Mouse (Mus musculus): ENCODE results near the gene Mms19. TPM values are rescaled to one million over a fixed set of nuclear protein-coding genes. Genes with fewer than 3 reads are reported as not detected.

Gene Mms19
- polyA plus RNA-seq (2015; fragmentation: Nextera tagmentation; extraction: Ambion mirVana): 27.6 and 31.5 TPM in 2 replicates

DNA sequence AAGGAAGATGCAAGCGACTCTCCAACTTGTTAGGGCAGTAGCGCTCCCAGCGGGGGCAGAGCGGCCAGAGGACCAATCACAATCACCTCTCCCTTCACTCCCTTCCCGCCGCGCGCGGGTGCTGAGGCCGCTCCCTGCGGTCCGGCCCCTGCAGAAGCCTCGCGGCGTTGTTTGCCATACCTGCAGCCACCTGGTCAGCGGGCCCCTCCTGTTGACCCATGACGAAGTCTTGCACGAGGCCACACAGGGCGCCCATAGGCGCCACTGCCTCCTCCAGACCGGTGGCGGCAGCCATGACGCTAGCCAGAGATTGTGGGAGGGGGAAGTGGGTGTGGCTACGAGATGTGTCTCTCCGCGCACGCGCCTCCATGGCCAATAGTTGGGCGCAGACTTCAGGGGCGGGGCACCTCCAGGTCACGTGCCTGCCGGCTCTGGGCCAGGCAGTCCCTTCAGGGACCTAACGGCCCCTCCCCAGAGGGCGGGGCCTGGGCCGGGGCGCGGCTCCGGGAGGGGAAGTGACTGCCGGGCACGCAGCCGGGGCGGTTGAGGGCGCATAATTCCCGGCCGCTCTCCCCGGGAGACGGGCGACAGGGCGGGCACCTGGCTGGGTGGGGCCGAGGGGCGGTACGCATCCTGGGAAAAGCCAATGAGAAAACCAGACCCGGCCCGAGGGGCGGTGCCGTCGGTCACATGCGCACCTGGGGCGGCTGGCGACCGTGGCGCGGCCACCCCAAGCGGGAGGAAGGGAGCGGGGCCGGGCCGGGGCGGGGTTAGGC is at the start of gene Mms19:
Mms19 (minus strand) TSS at position 339 of the 776 bp plus-strand sequence.
- under 1% methylated on average over 67 of the region's 68 CpGs for WGBS
- Histone ChIP-seq H3K9ac (ENCODE audit: low read length) (peak within 1 kb of the TSS; percentile 91), H3K9me3 (replicated peaks; ENCODE audit: control insufficient read depth, low read length) (no peaks in the 10 kb centered on the region), H3K4me3 (replicated peaks; ENCODE audit: low read length) (peak within 1 kb of the TSS; percentile 96), H3K27me3 (ENCODE audit: control insufficient read depth, insufficient read depth, low read length) (no peaks in the 10 kb centered on the region), H3K36me3 (ENCODE audit: control insufficient read depth, insufficient read depth, low read length) (no peaks in the 10 kb centered on the region), H3K4me2 (ENCODE audit: low read depth, low read length) (peak within 1 kb of the TSS; percentile 88), H3K4me1 (ENCODE audit: control insufficient read depth, insufficient read depth, low read length) (peaks cover 12% of the 10 kb centered on the region), H3K27ac (ENCODE audit: low read length) (peak within 1 kb of the TSS; percentile 93)
- ATAC-seq (ENCODE audit: insufficient read depth, low FRiP score): peak; percentile 95

DNA sequence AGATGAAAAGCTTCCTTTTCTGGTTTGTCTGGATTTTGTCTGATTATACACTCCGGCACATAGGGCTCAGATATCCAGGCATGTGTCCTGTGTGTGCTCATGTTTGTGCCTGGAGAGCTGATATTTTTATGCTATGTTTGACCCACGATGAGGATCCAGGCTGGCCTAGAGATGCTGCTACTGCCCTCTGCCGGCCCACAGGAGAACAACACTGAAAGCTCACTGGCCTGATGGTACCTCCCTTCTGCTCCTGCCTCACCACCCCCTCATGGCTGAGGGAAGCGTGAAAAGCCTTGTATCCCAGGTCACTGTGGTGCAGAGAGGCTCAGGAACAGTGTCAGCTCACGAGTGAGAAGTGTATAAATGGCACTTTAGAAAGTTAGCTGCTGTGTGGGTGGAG is 45.2 kb upstream of the Mms19 start:
- 3% methylated on average over 5 of the region's 5 CpGs for WGBS
- no peaks in the 10 kb centered on the region for H3K36me3 ChIP-seq (ENCODE audit: control insufficient read depth, insufficient read depth, low read length)
- H3K4me3 ChIP-seq (replicated peaks; ENCODE audit: low read length): no peak overlapping the region
- no peak overlapping the region for H3K27ac ChIP-seq (ENCODE audit: low read length)
- H3K27me3 ChIP-seq (ENCODE audit: control insufficient read depth, insufficient read depth, low read length): no peaks in the 10 kb centered on the region
- ATAC-seq (ENCODE audit: insufficient read depth, low FRiP score): peak; percentile 57; the same call in 1 of the 2 replicates
- H3K9ac ChIP-seq (ENCODE audit: low read length): no peak overlapping the region
- H3K4me2 ChIP-seq (ENCODE audit: low read depth, low read length): no peak overlapping the region
- no peaks in the 10 kb centered on the region for H3K4me1 ChIP-seq (ENCODE audit: control insufficient read depth, insufficient read depth, low read length)
- H3K9me3 ChIP-seq (replicated peaks; ENCODE audit: control insufficient read depth, low read length): no peaks in the 10 kb centered on the region

DNA sequence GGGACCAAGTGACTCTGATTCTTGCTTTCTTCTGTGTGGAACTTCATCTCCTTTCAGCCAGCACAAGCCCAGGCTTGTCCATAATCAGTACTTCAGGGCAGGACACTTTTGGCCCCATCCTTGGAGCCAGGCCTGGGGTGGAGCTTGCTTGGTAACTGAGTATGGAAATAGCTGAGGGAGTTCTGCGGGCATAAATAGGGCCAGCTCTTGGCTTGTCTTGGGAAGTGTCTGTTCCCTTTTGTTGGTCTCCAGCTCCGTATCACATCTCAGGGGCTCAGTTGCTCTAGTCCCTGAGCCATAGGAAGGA is 41.5 kb upstream of the Mms19 start:
- H3K36me3 ChIP-seq (ENCODE audit: control insufficient read depth, insufficient read depth, low read length): no peaks in the 10 kb centered on the region
- H3K4me1 ChIP-seq (ENCODE audit: control insufficient read depth, insufficient read depth, low read length): peaks cover 15% of the 10 kb centered on the region
- WGBS: 84% methylated on average over 2 of the region's 2 CpGs
- no peak overlapping the region for H3K9ac ChIP-seq (ENCODE audit: low read length)
- no peak for ATAC-seq (ENCODE audit: insufficient read depth, low FRiP score)
- no peaks in the 10 kb centered on the region for H3K9me3 ChIP-seq (replicated peaks; ENCODE audit: control insufficient read depth, low read length)
- no peaks in the 10 kb centered on the region for H3K27me3 ChIP-seq (ENCODE audit: control insufficient read depth, insufficient read depth, low read length)
- no peak overlapping the region for H3K4me3 ChIP-seq (replicated peaks; ENCODE audit: low read length)
- H3K4me2 ChIP-seq (ENCODE audit: low read depth, low read length): no peak overlapping the region
- no peak overlapping the region for H3K27ac ChIP-seq (ENCODE audit: low read length)

DNA sequence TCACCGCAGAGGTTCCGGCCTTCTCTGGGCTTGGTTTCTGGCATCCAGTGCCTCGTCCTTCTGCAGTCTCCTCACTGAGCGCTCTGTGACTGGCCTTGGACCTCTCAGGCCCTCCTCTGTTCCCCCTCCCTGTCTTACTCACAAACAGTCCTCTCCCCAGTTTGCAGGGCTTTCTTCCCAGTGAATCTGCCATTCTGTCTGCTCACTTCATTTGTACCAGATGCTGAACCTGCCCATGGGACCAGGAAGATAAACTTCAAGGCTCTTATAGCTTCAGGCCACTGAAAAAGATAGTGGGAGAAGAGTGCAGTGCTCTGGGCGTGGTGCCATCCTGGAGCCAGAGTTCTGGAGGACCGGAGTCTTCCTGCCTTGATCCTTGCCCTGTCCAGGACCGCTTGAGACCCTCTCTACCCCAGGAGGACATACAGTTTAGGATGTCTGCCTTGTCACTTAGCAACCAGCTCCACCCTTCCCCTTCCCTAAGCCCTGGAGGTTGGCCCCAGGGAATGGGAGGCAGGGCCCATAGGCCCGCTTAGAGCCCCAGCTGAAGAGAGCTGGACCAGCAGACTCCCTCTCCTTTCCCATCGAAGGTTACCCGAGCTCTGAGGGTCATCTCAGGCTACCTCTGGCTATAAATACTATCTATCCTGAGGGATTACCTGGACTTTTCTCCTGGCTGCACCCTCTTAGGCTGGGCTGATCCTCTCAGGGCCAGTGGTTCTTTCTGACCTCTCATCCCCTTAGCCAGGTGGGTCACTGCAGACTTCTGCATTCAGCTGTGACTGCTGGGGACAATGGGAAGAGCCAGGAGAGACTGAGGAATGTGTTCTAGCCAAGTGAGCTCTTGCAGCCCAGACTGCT is 41.0 kb upstream of the Mms19 start:
- 70% methylated on average over 10 of the region's 10 CpGs for WGBS
- no peaks in the 10 kb centered on the region for H3K36me3 ChIP-seq (ENCODE audit: control insufficient read depth, insufficient read depth, low read length)
- H3K9ac ChIP-seq (ENCODE audit: low read length): no peak overlapping the region
- peaks cover 21% of the 10 kb centered on the region for H3K4me1 ChIP-seq (ENCODE audit: control insufficient read depth, insufficient read depth, low read length)
- no peak overlapping the region for H3K4me2 ChIP-seq (ENCODE audit: low read depth, low read length)
- no peak overlapping the region for H3K4me3 ChIP-seq (replicated peaks; ENCODE audit: low read length)
- H3K9me3 ChIP-seq (replicated peaks; ENCODE audit: control insufficient read depth, low read length): no peaks in the 10 kb centered on the region
- no peaks in the 10 kb centered on the region for H3K27me3 ChIP-seq (ENCODE audit: control insufficient read depth, insufficient read depth, low read length)
- no peak for ATAC-seq (ENCODE audit: insufficient read depth, low FRiP score)
- H3K27ac ChIP-seq (ENCODE audit: low read length): peak overlapping the region; percentile 19; the same call in 1 of the 2 replicates

DNA sequence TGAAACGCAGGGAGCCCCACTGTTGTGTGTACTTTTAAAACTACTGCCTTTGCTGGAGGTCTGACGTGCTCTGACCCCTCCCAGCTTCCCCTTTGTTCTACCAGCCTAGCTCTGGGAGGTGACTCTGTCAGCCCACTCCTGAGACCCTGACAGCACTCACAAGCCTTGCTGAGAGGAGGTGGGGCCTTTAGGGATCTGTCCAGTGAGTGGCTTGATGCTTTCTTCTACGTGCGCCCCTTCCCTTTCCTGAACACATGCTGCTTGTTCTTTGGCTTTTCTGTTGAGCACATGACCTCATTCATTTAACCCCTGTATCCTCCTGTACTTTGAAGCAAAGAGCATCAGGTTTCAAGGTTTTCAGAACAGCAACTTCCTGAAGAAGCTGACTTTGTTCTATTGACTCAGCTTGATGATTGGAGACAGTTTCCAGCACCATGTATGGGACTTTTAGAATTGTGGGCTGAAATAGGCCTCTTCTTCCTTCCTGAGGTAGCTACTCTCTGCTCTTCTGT is 38.1 kb upstream of the Mms19 start:
- no peaks in the 10 kb centered on the region for H3K36me3 ChIP-seq (ENCODE audit: control insufficient read depth, insufficient read depth, low read length)
- no peak overlapping the region for H3K4me3 ChIP-seq (replicated peaks; ENCODE audit: low read length)
- peaks cover 25% of the 10 kb centered on the region for H3K4me1 ChIP-seq (ENCODE audit: control insufficient read depth, insufficient read depth, low read length)
- H3K9ac ChIP-seq (ENCODE audit: low read length): no peak overlapping the region
- WGBS: 35% methylated on average over 4 of the region's 4 CpGs
- H3K9me3 ChIP-seq (replicated peaks; ENCODE audit: control insufficient read depth, low read length): no peaks in the 10 kb centered on the region
- H3K27ac ChIP-seq (ENCODE audit: low read length): peak overlapping the region; percentile 83
- no peaks in the 10 kb centered on the region for H3K27me3 ChIP-seq (ENCODE audit: control insufficient read depth, insufficient read depth, low read length)
- H3K4me2 ChIP-seq (ENCODE audit: low read depth, low read length): no peak overlapping the region
- no peak for ATAC-seq (ENCODE audit: insufficient read depth, low FRiP score)

DNA sequence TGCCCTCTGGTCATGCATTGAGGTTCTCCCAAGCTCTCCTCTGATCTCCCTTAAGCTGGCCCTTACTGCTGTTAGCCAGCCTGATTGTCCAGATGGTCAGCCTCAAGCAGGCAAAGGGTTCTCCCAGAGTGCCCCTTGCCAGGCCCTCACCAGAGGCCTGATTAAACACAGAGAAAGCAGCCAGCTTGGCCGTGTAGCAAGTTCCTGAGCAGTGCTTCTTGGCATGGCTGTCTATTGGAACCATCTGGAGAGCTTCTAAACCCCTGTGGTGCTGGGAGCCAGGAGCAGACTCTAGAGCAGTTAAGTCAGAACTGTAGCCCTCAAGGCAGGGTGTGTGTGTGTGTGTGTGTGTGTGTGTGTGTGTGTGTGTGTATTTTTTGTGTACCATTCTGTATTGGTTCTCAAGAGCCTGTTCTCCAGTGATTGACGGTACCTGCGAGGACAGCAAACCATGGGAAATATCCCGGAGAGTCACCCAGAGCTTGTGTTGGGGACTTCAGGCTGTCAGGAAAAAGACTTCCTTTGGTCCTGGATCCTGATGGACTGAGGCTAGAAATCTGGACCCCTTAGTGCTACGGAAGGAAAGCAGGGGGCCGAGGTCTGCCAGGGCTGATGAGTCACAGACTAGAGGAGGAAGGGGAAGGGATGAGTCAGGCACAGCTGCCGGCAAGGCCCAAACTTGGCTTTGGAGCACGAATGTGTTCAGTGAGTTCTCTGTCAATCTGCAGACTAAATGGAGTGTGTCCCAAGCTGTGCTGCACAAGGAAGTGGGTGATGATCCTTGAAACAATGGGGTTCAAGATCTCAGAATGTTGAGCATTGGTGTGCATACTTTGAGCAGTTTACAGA is 36.7 kb upstream of the Mms19 start:
- H3K27me3 ChIP-seq (ENCODE audit: control insufficient read depth, insufficient read depth, low read length): no peaks in the 10 kb centered on the region
- H3K36me3 ChIP-seq (ENCODE audit: control insufficient read depth, insufficient read depth, low read length): no peaks in the 10 kb centered on the region
- no peak overlapping the region for H3K4me3 ChIP-seq (replicated peaks; ENCODE audit: low read length)
- ATAC-seq (ENCODE audit: insufficient read depth, low FRiP score): peak; percentile 63
- H3K4me2 ChIP-seq (ENCODE audit: low read depth, low read length): no peak overlapping the region
- H3K27ac ChIP-seq (ENCODE audit: low read length): peak overlapping the region; percentile 83
- H3K4me1 ChIP-seq (ENCODE audit: control insufficient read depth, insufficient read depth, low read length): peaks cover 25% of the 10 kb centered on the region
- no peaks in the 10 kb centered on the region for H3K9me3 ChIP-seq (replicated peaks; ENCODE audit: control insufficient read depth, low read length)
- H3K9ac ChIP-seq (ENCODE audit: low read length): peak overlapping the region; percentile 0; the same call in 1 of the 2 replicates
- WGBS: 47% methylated on average over 8 of the region's 8 CpGs

DNA sequence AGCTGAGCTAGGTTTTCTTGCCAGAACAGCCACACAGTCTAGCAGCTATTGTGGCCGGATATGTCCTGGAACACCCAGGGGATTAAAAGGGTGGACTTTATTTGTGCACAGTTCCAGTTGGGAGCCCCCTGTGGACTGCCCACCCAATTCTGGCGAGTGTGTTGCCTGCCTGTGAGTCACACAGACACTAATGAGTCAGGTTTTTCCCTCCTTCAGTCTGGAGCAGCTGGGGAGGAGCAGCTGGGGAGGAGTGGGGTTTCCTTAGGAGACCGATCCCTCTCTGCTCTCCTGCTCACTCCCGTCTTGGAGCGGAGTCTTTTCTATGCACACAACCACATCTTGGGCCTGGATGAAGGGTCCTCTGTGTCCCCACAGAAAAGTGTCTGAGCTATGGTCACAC is 35.9 kb upstream of the Mms19 start:
- no peaks in the 10 kb centered on the region for H3K36me3 ChIP-seq (ENCODE audit: control insufficient read depth, insufficient read depth, low read length)
- 51% methylated on average over 5 of the region's 5 CpGs for WGBS
- no peak; the same call in 1 of the 2 replicates for ATAC-seq (ENCODE audit: insufficient read depth, low FRiP score)
- peaks cover 25% of the 10 kb centered on the region for H3K4me1 ChIP-seq (ENCODE audit: control insufficient read depth, insufficient read depth, low read length)
- no peak overlapping the region for H3K4me3 ChIP-seq (replicated peaks; ENCODE audit: low read length)
- H3K4me2 ChIP-seq (ENCODE audit: low read depth, low read length): no peak overlapping the region
- peak overlapping the region; percentile 83 for H3K27ac ChIP-seq (ENCODE audit: low read length)
- H3K9me3 ChIP-seq (replicated peaks; ENCODE audit: control insufficient read depth, low read length): no peaks in the 10 kb centered on the region
- H3K27me3 ChIP-seq (ENCODE audit: control insufficient read depth, insufficient read depth, low read length): no peaks in the 10 kb centered on the region
- peak overlapping the region; percentile 0; the same call in 1 of the 2 replicates for H3K9ac ChIP-seq (ENCODE audit: low read length)

- Histone ChIP-seq H3K9ac (ENCODE audit: low read length) (no peak overlapping the region), H3K4me2 (ENCODE audit: low read depth, low read length) (no peak overlapping the region), H3K4me3 (replicated peaks; ENCODE audit: low read length) (no peak overlapping the region), H3K4me1 (ENCODE audit: control insufficient read depth, insufficient read depth, low read length) (peaks cover 25% of the 10 kb centered on the region), H3K9me3 (replicated peaks; ENCODE audit: control insufficient read depth, low read length) (no peaks in the 10 kb centered on the region), H3K27ac (ENCODE audit: low read length) (peak overlapping the region; percentile 83), H3K36me3 (ENCODE audit: control insufficient read depth, insufficient read depth, low read length) (no peaks in the 10 kb centered on the region), H3K27me3 (ENCODE audit: control insufficient read depth, insufficient read depth, low read length) (no peaks in the 10 kb centered on the region)
- 75% methylated on average over 4 of the region's 4 CpGs for WGBS
- no peak for ATAC-seq (ENCODE audit: insufficient read depth, low FRiP score)
Measured at GRCm38 (mm10) chr19:42016251-42016650, 35.3 kb upstream of the Mms19 start.
